Mouse (Mus musculus): ENCODE data around the gene Memo1. TPM values are rescaled to one million over a fixed set of nuclear protein-coding genes. Genes with fewer than 3 reads are reported as not detected.
"Not testable (repeated sequence)": the region's sequence is repeated elsewhere in the genome, so short reads cannot be mapped to it uniquely, and the experiment has no call there.

Memo1 gene
- total RNA-seq, 2 experiments from 2014 or later = 53.1 to 60.0 TPM

- DNase-seq (ENCODE audit: low spot score in 2 of 2); intact Hi-C loops (cut with DNase I): not testable (repeated sequence)
Observed at GRCm38 (mm10) chr17:74179640-74180039, 115.7 kb downstream of the Memo1 start.

DNA sequence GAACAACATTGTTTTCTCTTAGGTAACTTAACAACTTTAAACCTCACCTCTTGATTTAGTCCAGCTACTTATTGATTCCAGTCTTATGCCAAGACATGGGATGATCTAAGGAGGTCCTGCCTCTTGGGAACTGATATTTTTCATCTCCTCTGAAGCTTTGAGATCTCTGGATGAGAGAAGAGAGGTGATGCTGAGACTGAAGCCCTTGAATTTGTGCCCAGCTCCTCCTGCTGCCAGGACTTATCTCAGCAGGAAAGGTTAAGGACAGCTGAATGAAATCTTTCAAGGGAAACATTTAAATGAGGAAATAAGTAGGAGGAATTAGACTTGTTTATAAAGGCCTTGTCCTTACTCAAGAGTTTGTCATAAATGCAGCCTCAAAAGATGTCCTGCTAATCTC lies 121.6 kb downstream of the Memo1 start:
- intact Hi-C loops (cut with DNase I) = no loop called here

GRCm38 (mm10) chr17:74172834-74173233 lies 122.5 kb downstream of the Memo1 start:
- intact Hi-C loops (cut with DNase I) = no loop called here
- DNase-seq (ENCODE audit: low spot score in 2 of 2) = no peak

More for the DNA sequence above, 121.6 kb downstream of the Memo1 start:
- no peak for DNase-seq (ENCODE audit: low spot score in 2 of 2)

DNA sequence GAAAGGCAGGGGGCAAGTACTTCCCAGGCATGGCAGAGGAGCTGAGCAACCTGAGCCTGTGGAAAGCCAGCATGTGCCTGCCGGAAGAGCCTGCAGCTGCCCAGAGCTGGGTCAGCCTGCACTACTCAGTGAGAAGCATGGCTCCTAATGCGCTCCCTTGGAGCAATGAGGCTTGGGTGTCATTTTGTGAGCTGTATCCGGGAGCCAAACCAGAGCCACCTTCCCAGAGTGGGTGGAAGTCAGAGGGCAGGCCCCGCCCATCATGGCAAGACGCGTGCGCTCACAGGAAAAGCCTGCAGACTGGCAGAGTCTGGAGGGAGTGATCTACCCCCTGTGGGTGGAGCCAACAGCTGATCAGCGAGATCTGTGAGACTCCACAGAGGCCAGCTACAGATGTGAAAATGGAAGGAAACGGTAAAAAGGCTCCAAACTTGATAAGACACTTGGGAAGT lies 135.9 kb downstream of the Memo1 start:
- DNase-seq (ENCODE audit: low spot score in 2 of 2) = peak in 1 of 2 experiments; percentile 15
- intact Hi-C loops (cut with DNase I) = no loop called here

DNA sequence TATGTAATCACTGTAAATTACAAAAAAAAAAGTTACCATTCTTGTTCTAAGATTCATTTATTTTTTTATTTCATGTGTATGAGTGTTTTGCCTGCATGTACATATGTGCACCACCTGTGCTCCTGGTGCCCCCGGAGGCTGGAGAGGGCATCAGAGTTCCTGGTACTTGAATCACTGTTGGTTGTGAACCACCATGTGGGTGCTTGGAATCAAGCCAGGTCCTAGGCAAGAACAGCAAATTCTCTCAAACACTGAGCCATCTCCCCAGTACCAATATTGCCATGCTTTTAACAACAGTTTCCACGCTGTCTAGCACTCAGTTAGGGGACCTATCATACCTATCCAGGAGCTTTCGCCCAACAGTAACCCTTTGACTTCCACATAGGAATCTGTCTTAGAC lies 137.2 kb downstream of the Memo1 start:
- DNase-seq (ENCODE audit: low spot score in 2 of 2) = no peak
- intact Hi-C loops (cut with DNase I) = no loop called here

Other genes starting within 250 kb of the Memo1 start
- gene Srd5a2, start 247.6 kb downstream of the Memo1 start, total RNA-seq (2021) = not detected
- 10 to 100 TPM; 50.0 to 57.8 TPM for gene Dpy30, start 28.4 kb upstream of the Memo1 start, total RNA-seq (2021)
- 10 to 100 TPM; 61.4 to 70.0 TPM for gene Spast, start 43.5 kb upstream of the Memo1 start, total RNA-seq (2021)
- 10 to 100 TPM; 18.1 to 19.3 TPM for gene Slc30a6, start 100.1 kb upstream of the Memo1 start, total RNA-seq (2021)
- gene Nlrc4, start 163.6 kb upstream of the Memo1 start, total RNA-seq (2021) = under 1 TPM; 0.09 to 0.23 TPM
- 10 to 100 TPM; 81.4 to 83.7 TPM for gene Yipf4, start 194.0 kb upstream of the Memo1 start, total RNA-seq (2021)
- gene Birc6, start 232.8 kb upstream of the Memo1 start, total RNA-seq (2021) = 100 to 1,000 TPM; 152 TPM